Mouse (Mus musculus): ENCODE data around the gene Rere. TPM values are rescaled to one million over a fixed set of nuclear protein-coding genes. Genes with fewer than 3 reads are reported as not detected.
"Not testable (repeated sequence)": the region's sequence is repeated elsewhere in the genome, so short reads cannot be mapped to it uniquely, and the experiment has no call there.

Rere gene
- total RNA-seq, 1 experiment from 2014 or later, result 45.1 TPM

DNA sequence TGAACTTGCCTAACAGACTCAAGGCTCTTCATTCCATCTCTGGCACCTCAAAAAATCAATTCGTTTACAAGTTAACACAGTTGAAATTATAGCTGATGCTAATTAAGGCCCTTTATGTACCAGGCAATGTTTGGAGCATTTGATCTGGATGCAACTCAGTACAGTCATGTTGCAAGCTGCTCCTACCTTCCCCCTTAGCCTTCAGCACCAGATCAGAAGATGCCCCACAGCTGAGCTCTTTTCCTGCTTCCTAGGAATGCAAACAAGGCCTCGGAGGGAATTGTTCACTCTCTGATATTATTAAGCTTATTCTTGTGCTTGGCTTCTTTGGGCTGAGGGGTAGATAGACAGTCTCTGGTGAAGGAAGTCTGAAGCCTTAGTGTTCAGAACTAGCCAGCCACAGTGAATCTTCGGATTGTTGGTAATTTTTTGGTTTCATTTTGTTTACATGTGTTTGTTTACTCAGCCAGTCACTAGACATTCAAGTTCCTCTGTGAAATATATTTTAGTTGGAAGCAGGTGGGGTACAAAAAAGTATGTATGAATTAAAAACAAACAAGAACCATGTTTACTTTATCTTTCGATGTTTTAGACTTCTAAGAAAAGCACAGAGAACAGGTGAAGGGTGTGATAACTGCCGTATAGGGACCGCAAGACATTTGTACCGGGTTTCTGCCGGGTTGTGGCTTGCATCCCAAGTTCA is 306.3 kb downstream of the Rere start:
- no peak for ATAC-seq (replicated peaks; ENCODE audit: low read depth, poor library complexity, severe bottlenecking)

DNA sequence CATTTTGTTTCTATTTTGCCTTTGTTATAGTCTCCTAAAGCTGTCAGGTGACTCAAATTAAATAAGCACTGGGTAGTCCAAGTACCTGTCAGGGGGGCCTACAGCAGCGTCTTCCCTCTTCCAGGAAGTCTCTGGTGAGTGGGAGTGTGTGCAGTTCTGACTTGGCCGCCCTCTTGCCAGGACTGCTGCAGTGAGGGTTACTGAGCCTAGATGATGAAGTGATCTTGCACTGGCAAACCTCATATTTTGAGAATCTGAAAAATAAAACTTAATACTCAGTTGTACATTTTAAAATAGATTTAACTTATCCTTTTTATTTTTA is 306.8 kb downstream of the Rere start:
- ATAC-seq (replicated peaks; ENCODE audit: low read depth, poor library complexity, severe bottlenecking), result no peak

DNA sequence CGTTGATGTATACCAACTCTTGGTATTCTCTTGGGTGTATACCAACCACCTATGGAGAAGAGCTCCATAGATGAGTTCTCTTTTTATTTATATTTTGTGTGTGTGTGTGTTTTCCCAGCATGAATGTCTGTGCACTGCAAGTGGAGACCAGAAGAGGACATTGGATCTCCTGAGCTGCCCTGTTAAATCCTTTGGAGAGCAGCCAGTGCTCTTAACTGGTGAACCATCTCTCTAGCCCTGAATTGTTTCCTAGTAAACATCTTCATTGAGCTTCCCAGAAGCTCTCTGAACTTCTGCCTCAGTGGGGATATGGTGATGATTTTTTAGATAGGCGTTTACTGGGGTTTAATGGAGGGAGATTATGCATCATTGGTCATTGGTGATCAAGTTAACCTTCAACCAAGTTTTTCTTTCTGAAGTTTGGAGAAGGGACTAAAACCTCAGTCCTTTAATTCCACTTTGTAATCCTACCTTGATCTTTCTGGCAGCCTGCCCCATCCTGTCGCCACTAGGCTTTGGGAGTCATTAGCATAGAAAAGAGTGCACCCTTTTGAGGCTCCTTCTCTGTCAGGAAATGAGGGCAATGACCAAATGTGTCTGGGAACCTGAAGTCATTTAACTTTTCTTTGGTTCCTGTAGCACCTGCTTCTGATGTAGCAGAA is 309.3 kb downstream of the Rere start:
- ATAC-seq (replicated peaks; ENCODE audit: low read depth, poor library complexity, severe bottlenecking), result no peak

DNA sequence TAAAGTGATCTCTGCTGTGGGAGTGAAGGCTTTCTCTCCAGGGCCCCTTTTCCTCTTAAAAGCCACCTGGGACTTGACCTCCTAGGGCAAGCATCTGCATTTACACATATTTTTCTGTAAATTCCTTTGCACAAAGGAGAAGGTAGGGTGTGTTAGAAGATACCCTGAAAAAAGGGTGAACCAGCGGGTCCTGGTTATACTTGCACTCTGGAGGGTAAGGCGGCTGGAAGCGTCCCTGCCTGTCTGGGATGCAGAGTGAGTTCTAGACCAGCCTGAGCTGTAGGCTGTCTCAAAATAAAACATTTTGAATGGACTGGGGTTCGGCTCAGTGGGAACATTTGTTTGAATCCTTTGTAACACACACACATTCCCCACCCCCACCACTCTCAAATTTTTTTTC is 310.2 kb downstream of the Rere start:
- no peak for ATAC-seq (replicated peaks; ENCODE audit: low read depth, poor library complexity, severe bottlenecking)

DNA sequence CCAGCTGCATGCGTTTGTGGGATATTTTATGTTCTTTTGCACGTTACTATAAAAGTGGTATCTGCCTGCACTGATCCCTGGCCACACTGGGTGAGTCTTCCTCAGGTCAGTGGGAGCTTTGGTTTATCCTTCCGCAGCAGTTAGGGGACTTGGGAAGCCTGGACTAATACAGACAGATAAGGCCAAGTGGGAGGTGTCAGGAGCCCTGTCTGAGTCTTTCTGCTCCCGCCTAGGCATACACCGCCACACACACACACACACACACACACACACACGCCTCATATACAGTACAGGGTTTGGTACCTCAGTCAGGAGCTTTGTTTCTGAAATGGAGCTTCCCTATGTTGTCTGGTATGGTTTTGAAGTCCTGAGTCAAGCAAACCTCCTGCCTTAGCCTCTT is 310.6 kb downstream of the Rere start:
- peak; percentile 45 for ATAC-seq (replicated peaks; ENCODE audit: low read depth, poor library complexity, severe bottlenecking)

DNA sequence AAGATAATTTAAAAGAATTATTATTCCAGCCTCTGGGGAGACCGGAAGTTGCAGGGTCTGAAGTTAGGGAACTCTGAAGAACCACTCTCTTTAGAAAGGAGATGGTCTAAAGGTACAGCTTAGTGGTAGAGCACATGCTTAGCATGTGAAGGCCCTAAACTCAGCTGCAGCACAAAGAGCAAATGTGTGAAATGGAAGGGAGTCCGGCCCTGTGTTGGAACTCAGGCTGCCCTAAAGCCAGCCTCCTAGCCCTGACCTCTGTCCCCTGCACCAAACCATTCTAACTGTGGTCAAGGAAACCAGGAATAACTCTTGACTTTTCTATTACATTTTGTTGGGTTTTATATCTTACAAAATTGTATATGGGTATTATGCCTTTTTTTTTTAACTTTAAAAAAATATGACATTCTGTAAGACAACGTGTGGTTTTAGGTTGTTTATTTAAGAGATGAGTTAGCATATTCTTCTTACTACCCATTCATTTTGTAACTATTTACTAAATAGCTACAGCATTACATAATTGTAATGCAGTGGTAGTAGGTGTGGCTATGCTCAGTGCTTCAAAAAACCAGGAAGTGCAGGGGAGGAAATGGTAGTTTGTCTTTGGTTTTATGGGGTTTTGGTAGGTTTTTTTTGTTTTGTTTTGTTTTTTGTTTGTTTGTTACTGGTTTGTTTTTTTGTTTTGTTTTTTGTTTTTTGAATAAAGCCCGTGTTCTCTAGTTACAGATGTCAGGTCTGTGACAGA is 312.2 kb downstream of the Rere start:
- ATAC-seq (replicated peaks; ENCODE audit: low read depth, poor library complexity, severe bottlenecking), result 0 out of 2 replicates have a peak, but pooled peaks have one; percentile 34

DNA sequence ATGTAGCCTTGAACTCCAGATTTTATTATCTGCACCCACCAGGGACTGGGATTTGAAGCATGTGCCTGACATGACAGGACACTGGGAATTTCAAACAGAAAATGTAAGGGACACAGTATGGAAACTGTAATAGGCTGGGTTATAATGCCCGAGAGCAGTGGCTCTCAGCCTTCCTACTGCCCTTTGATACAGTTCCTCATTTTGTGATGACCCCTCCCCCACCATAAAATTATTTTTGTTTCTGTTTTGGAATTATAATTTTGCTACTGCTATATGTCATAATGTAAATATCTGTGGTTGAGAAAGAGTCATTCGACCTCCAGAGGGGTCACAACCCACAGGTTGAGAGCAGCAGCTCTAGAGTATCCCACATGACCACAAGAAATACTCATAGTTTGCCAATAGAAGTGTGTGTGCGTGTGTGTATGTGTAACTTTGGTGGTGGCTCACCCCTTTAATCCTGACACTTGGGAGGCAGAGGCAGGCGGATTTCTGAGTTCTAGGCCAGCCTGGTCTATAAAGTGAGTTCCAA is 312.9 kb downstream of the Rere start:
- ATAC-seq (replicated peaks; ENCODE audit: low read depth, poor library complexity, severe bottlenecking), result 0 out of 2 replicates have a peak, but pooled peaks have one; percentile 33

DNA sequence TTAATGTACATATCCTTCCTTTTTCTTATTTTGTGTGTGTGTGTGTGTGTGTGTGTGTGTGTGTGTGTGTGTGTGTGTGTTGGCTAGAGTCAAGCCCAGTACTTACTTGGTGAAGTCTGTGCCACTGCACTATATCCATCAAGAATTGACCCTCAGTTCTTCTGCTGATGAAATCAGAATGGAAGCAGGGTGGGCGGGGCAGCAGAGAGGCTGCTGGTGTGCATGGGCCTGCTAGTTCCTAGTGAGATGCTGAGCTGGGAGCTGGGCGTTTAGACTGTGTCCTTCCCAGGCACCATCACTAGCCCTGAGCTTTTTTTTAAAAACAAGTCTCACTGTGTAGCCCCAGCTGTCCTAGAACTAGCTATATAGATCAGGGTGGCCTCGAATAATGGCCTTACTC is 313.6 kb downstream of the Rere start:
- no peak for ATAC-seq (replicated peaks; ENCODE audit: low read depth, poor library complexity, severe bottlenecking)

DNA sequence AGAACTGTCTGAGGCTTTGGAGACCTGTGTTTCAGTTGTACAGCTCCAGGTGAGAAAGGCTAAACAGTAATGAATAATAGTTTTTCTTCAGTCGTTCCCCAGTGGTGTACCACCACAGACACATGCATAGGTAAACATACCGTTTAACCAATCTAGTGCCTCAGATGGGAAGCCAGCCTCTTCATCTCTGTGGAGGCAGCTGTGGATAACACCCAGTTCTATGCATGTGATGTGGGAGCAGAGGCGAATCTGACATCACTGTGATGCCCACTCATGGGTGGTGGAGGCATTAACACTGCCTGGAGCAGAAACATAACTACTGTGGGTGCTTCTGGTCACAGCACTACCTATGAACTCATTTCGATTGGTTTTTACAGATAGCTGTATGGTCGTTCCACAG is 314.5 kb downstream of the Rere start:
- no peak for ATAC-seq (replicated peaks; ENCODE audit: low read depth, poor library complexity, severe bottlenecking)

DNA sequence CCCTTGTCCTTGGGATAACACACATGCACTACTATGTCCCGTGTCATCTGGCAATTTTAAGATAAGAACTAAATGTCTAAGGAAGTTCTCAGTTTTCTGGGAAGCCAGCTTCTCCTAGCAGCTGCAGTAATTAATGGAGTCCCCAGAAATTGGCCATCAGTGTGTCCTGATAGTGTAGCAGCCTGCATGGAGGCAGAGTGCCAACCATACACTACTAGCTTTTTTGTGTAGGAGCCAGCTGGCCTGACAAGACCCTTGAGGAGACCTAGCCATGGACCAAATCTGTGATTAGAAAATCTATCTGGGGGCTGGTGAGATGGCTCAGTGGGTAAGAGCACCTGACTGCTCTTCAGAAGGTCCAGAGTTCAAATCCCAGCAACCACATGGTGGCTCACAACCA is 317.2 kb downstream of the Rere start:
- ATAC-seq (replicated peaks; ENCODE audit: low read depth, poor library complexity, severe bottlenecking), result no peak

DNA sequence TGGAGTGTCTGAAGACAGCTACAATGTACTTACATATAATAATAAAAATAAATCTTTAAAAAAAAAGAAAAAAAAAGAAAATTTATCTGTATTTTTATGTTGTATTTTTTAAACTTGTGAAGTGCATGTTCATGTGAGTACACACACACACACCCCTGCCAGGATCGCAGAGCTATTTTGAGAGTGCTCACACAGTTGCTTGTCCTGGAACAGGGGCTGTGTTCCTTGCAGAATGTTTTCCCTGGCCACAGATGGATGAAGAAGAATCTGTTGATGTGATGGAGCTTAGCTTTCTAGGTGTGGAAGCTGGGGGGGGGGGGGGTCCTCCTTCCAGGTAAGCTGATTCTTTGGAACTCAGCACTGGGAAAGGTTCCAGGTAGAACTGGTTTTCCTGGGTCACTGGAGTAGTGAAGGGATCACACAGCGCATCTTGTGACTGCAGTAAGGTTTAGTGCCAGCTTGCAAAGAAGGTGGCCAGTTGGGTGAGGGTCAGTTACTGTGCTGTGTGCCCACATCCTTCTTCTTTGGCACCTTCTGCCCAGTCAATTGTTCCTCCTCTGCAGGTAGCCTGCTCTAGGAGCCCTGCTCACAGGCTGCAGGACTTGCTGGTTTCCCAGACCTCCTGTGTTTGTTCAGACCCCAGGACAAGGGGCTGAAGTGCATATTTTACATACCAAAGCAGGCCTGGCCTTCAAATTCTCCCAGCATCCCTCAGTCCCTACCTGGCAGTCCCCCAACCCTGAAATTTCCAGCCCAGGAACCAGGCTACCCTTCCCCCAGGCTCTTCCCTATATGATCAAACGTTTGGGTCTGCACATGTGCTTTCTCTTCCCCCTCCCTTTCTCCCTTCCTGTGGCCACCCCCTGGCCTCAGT is 317.9 kb downstream of the Rere start:
- ATAC-seq (replicated peaks; ENCODE audit: low read depth, poor library complexity, severe bottlenecking), result no peak

DNA sequence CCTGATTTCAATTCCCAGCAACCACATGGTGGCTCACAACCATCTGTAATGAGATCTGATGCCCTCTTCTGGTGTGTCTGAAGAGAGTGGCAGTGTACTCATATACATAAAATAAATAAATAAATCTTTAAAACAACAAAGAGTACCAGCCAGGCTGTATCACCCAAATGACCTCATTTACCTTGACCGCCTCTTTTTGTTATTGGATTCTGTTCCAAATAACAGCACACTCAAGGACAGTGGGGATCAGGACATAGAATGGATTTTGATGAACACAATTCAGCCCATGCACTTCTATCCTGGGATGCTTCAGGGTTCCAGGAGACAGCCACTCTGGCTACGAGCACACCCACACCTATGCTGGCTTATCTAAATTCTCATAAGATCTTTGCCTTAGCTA is 319.1 kb downstream of the Rere start:
- ATAC-seq (replicated peaks; ENCODE audit: low read depth, poor library complexity, severe bottlenecking), result not testable (repeated sequence)

DNA sequence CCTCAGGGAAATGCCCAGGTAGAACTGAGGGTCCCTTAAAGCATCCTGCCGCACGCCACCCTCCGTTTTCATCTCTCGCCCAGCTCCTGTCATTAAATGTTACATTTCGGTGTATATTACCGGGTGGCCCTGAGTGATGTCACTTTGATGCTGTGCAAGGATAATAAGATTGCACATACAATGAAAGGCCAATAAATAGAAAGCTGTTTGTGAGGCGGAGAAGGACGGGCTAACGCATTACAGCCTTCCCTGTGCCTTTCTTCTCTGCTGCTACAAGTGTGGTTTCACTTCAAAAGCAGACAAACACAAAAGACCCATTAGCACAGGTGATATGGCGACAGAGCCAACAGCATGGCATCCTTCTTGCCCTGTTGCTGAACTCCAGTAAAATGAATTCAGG is 320.0 kb downstream of the Rere start:
- no peak for ATAC-seq (replicated peaks; ENCODE audit: low read depth, poor library complexity, severe bottlenecking)

DNA sequence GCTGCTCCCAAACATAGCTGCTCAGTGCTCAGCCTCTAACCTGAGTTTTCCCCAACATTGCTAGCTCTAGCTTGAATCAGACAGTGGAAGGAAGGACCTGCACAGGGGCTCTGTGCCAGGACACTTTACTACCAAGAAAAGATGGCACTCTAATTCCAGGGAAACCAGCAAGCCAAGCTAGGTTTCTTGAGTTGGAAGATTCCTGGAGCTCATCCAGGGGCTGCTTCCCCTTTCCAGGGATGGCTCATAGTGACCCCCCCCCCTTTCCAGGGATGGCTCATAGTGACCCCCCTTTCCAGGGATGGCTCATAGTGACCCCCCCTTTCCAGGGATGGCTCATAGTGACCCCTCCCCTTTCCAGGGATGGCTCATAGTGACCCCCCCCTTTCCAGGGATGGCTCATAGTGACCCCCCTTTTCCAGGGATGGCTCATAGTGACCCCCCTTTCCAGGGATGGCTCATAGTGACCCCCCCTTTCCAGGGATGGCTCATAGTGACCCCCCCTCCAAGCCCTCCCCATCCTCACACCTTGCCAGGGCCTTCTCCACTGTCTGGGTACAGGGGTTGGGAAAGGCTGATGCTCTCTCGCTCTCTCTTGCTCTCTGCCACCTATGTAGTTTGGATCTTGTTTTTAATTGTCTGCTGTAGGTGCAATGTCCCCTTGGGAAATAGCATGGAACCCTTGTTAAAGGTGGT is 322.1 kb downstream of the Rere start:
- no peak for ATAC-seq (replicated peaks; ENCODE audit: low read depth, poor library complexity, severe bottlenecking)

DNA sequence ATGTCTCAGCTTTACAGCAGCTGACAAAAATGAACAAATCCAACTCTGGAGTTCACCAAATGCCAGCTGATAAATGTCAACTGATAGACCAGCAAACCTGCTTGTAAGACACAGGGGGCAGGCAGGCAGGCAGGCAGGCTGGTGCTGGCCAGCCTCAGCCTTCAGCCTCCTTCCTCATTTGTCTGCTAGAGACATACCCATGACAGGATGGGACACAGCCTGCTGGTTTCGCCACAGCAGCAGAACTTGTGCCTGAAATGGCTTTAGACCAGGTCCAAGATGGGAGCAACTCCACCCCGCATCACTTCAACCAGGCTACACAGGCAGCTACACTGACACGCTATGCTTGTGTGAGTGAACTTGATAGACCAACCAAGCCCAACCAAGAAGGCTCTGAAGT is 324.4 kb downstream of the Rere start:
- peak; percentile 62 for ATAC-seq (replicated peaks; ENCODE audit: low read depth, poor library complexity, severe bottlenecking)

DNA sequence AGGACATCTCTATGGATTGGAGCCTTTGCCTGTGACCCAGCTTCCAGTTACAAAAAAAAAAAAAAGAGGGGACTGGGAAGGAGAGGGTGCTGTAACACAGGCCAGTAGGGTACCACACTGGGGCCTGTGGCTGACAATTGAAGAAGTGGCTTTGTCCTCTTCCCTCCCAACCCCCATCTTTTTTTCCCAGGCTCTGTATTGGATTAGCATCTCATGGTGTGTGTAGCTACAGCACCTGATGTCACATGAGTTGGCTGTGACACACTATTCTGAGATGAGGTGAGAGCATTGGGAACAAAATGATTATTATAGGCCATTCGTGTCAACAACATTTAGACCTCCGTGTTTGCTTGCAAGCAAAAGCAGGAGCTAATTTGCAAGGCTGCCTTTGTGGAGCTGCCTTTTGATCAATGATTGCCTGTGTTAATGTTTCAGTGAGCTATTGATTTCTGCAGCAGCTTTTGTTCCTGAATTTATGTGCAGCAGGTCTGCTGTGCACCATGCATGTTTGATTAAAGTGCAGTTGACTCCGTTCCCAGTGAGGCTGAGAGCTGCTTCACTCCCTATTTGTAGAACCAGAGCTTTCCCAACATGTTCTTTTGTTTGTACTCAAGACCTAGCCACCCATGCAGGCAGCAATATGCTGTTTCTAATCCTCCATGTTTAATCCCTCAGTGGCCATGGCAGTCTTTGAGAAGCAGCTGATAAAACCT is 325.2 kb downstream of the Rere start:
- no peak for ATAC-seq (replicated peaks; ENCODE audit: low read depth, poor library complexity, severe bottlenecking)

DNA sequence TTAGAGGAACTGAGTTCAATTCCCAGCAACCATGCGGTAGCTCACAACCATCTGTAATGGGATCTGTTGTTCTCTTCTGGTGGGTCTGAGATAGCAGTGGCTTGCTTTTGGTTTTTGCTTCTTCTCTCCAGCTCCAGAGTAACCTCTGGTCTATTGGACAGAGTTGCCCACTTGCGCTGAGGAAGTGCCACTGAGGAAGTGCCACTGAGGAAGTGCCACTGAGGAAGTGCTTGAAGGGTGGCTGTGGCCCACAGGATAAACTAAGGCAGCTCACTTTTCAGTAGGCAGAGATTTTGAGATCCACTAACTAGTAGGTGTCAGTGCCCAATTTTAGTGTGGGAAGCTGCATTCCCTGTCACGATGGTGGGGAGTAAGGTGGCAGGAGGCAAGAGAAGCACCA is 327.2 kb downstream of the Rere start:
- ATAC-seq (replicated peaks; ENCODE audit: low read depth, poor library complexity, severe bottlenecking), result 0 out of 2 replicates have a peak, but pooled peaks have one; percentile 36

DNA sequence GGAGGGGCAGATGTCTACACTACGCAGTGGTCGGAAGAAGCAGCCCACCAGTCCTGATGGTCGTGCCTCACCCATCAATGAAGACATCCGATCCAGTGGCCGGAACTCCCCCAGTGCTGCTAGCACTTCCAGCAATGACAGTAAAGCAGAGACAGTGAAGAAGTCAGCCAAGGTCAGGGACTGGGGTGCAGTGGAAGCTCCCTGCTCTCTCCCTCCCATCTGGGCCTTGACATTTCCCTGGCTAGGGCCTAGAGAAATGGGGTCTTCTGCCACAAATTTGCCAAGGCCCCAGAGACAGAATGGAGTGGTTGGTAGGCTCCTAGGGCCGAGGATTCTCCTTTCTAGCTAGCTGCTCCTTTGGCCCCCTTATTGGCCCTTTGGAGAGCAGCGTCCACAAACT is 332.3 kb downstream of the Rere start:
- ATAC-seq (replicated peaks; ENCODE audit: low read depth, poor library complexity, severe bottlenecking), result no peak

All from common myeloid progenitor, adult 5-6 weeks (primary cell).